Mouse (Mus musculus): ENCODE measurements around the gene Inpp4a.

- TF ChIP-seq CTCF (IDR thresholded peaks at IDR 0.05; ENCODE audit: control insufficient read depth, insufficient read depth, insufficient replicate concordance, low read depth, low read length) = no peak
- no peak for TF ChIP-seq POLR2A (IDR thresholded peaks at IDR 0.05; ENCODE audit: control insufficient read depth, low read depth, low read length)
These were observed 18.9 kb downstream of the Inpp4a start for GRCm38 (mm10) chr1:37318558-37318957.
